Mouse (Mus musculus) ES-CJ7 (cell line): Measurements from ENCODE around the gene Tff2.
A peak's percentile ranks its signal among the peaks of the same experiment; 100 is the strongest.

Experiments
- DNase-seq: peaks from one replicate; pipeline ENCODE4 v3.0.0; 2011; ENCODE audit warnings: low read depth, low spot score

Tff2 gene

DNA sequence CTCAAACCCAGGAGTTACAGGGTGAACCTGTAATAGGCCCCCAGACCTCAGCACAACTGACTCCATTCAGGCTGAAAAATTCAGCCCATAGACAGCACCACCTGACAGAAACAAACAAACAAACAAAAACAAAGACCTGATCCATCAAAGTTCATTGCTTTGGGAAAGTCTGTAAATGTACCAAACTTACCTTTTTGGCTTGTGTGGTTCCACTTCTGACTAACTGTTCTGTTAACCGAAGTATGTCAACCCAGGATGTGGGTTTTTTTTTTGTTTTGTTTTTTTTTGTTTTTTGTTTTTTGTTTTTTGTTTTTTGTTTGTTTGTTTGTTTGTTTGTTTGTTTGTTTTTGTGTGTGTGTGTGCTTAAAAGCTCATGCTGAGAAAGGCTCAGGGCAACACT is 7.3 kb downstream of the Tff2 start:
- DNase-seq: no peak

DNA sequence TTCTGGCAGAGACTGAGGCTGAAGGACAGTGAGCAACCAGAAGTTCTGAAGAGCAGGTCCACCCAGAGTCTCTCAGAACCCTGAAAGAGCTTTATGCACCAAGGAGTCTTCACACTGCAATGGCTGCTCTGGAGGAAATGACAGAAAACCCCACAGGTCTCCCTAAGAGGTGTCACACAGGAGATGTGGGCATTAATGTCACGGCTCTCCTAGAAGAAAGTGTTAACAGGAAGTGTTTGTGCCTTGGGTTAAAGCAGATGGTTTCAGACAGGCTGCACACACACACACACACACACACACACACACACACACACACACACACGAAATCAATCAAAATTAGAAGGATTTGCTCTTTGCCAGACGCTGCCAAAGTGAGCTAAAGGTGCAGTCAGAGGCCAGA is 7.8 kb downstream of the Tff2 start:
- no peak for DNase-seq

DNA sequence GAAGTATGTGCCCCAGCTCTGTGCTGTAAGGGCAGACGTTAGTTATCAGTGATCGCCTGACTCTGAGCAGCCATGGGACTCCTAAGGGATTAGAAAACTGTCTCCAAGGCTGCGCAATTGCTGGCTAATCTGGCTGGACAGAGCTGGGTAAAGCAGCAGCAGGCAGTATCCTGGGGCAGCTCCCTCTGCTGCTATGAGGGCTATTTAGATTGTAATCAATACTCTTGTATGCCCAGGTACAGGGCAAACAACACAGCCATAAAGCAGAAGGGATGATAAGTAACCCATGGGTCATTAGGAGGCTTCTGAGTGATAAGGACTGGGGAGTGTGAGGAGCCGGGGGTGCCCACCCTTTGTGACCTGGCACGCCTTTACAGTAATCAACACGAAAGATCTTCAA is 9.2 kb downstream of the Tff2 start:
- no peak for DNase-seq

DNA sequence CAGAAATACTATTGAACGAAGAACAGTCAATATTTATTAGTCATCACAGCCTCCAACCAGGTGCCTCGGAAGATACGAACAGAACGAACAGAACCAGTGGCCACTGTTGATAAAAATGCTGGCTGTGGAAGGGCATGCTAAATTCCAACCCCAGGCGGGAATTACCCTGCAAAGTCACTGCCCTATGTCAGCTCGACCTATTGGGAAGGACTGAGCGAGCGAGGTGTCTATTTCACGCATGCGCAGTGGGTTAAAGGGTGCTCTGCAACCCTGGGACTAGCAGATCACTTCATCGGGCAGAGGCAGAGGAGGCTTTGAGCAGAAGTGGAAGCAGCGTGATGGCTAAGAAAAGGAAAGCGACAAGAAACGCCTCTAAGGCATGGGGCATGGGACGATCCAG is 10.3 kb downstream of the Tff2 start:
- peak; percentile 61 for DNase-seq

DNA sequence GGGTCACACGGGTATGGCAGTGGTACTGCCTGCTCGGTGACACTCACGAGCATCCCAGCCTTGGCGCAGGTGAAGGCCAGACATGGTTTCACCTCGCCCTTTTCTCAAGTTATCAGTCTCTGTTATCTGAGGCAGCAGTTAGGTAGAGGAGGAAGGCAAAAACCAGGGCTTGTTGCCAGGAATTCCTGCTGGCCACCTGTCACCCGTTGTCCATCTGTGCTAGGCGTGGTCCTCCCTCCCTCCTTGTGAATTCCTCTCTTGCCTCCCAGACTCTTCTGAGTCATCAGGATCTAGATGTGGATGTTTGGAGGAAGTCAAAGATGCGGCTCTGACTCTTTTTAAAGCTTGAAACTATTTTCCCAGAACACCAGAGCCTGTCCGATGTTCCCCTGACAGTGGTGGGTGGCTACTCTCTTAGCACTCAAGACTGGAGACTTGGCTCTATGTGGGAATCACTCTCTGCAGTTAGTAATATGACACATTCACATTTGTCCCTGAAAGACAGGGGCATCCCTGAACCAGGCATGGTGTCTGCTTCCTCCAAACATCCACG is 12.7 kb downstream of the Tff2 start:
- no peak for DNase-seq

DNA sequence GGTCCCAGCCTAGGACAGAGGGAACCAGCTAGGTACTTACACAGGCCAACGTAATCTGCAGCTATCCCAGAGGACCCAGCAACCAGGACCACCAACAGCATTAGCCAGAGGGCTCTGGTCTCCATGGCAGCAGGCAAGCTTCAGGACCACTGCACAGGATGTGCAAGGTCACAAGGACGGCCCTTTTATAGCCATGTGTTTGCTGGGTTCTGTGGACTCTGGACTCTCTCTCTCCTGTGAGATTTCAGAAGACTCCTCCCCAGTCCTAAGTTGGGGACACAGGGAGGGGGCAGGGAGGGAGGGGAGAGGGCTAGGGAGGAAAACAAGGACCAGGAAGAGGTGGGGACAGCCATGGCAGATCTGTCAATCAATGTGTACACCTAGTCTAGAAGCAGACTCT is 14.6 kb downstream of the Tff2 start, which contains the start of gene Tff3:
Gene Tff3, minus strand, starts transcription at position 195 of the 400 bp plus-strand sequence.
- no peak for DNase-seq

DNA sequence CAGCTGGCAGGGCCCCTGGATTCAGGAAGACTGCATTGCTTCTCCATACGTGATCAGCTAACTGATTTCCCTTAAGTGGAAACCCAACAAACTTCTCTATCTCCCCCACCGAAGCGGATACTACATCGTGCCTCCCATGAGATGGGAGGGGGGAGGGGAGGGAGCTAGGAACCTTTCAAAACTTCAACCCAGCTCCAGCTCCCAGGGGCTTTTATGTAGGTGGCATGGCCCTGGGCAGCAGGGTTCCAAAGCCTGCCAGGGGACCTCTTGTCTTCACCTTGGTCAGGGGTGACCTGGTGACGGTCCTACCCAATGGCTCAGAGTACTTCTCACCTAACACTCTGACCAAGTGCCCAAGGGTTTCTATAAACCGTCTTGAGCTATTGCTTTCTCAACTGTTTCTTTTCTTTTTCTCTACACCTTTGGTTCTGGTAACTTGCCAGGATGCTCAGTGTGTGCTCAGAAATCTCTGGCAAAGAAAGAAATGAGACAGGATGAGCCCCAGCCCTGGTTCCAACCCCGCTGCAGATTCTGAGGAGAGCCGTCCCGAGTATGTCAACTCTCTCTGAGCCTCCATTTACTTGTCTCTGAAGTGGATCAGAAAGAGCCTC is 15.3 kb downstream of the Tff2 start:
- DNase-seq: no peak

DNA sequence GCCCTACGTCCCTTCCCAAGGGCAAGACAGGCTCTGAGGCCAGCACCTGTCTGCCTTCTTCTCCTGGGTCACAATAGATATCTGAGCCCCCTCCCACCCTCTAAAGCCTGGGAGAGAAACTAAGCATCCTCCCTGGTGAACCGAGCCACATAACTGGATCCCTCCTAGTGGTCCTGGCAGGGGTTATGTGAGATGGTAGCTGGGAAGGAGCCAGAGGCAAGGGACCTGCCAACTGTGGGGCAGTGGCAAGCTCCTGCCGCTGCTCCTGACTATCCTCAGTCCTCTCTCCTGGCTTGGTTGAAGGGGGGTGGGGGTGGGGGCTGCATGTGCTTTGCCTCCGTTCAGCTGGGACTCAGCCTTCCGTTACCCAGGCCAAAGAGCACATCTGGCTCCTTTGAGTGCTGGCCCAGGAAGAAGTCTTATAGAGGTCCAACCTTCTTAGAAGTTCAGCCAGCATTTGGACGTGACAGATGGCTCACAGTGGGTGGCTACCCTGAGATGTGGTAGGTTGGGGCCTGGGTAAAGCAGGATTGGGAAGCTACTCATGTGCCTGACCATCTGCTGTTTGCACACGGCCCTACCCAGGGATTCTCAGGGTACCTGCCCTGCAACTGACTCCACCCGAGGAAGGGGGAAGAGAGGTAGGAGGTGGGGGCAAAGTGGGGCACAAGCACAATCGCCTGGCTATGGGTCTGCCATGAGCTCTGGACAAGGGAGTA is 18.4 kb downstream of the Tff2 start:
- DNase-seq: no peak

DNA sequence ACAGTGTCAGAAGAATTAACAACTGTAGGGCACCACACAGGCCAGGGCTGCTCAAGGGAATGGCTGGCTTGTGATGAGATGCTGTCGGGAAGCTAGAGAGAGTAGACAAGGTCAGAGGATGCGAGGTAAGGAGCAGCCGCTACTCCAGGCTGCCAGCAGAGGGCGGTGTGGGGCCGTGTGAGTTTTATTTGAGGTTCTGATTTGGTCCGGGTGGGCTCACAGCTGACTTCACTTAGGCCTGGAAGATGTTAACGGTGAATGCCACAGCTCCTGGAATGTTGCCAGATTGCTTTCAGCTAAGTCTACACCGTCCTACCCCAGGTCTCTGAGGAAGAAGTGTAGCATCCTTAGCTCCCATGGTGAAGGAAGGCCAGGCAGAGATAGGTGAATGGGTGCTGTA is 22.1 kb downstream of the Tff2 start:
- DNase-seq: peak; percentile 72

DNA sequence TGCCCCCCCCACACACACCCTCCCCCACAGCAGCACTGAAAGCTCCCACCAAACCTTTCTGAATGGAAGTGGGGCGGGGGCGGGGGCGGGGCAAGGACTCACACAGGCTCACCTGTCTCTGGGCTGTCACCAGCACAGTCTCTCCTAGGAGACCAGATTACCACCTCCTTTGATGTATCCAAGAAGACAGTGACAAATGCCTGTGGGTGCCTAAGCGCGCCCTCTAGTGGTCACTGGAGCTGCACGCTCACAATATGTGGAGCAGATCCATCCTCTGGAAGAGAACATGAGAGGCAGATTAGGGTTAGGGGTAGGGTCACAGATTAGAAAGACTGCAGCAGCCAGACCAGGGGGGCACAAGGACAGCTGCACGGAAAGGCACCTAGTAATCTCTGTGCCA is 24.7 kb downstream of the Tff2 start:
- DNase-seq: peak; percentile 82

DNA sequence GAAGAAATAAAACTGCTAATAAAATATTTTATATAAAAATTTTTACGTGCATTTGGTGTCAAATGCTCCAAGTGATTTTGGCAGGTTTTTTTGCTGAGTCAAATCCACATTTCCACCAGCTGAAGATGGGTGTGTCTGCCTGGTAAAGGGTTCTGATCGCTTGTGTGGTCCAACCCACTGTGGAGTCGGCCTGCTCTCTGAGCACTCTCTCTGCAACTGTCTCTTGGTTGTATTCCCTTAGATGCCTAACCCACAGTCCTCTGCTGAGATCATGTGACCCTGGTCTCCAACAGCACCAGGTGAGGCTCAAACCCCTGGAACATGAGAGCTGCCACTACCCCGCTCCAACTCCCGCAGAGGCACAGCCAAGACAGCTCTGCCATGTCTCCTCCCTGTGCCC is 26.1 kb downstream of the Tff2 start:
- peak; percentile 64 for DNase-seq

DNA sequence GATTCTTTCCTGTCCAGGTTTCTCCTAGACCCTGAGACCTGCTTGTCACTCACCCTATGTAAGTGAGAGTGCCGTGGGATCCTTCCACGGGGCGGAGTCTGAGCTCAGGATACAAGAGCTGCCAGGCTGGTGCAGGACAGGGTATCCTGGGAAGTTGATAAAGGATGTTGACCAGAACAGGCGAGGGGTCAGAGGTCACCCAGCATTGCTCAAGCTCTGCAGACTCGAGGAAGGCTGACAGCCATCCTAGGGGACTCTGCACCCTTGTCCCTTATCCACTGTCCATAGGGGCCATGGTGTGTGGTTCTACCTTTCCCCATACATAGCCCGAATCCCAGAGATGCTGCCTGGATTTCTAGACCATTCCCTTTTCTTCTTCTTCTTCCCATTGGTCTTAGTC is 28.0 kb downstream of the Tff2 start:
- no peak for DNase-seq

DNA sequence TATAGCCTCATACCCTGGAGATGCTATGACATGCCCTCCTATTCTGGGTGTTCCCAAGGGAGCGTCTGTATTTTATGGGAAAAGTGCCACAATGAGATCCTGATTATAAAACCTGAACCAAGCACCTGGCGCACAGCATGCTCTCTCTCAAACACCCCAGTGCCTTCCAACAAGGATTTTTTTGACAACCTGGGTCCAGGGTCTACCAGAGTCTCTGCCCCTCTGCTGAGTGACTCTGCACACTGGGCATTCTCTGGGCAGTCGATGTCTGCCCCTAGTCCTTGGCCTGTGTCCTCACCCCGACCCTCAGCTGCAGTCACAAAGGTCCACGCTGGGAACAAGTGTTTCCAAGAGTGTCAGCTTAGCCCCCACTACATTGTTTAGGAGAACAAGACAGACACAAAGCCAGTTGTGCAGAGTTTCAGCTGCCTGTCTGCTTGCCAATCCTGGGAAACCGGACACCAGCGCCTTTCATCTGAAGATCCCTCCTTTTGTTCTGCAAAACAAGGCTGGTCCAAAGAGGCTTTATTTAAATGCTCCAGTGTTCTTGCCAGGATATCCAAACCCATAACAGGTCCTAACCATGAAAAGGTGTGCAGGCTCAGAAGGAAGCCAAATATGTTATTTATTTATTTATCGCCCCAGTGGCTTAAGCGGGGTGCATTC is 30.8 kb downstream of the Tff2 start:
- peak; percentile 85 for DNase-seq

DNA sequence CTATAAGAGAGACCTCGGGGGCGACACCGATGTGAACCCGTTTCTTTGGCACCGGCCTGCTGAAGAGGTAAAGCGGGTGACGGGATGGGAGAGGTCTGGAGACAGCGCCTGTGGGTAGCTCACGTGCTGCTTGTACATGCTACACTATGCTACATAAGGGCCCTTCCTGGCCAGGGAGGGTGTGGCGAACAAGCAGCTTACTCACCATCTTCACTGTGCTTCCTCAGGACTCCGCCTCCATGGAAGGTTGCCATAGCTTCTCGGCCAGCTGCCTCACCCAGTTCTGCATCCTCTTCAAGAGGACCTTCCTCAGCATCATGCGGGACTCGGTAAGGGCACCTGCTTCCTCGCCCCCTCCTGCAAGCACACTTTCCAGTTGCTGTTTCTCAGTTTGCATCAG is 35.7 kb downstream of the Tff2 start:
- no peak for DNase-seq

DNA sequence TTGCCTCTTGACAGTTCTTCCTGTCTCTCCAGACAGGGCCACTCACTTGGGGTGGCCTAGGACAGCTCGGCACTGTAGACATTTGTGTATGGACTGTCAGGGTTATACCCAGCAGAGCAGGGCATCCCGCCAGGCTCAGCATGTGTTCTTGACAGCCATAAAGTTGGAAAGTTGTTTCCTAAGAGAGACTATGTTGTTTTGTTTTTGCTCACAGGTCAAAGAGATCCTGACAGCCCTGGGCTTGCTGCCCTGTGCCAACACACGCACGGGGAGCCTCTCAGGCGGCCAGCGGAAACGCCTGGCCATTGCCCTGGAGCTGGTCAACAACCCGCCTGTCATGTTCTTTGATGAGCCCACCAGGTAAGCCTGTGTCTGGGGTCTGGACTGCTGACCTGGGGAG is 40.3 kb downstream of the Tff2 start:
- DNase-seq: no peak

DNA sequence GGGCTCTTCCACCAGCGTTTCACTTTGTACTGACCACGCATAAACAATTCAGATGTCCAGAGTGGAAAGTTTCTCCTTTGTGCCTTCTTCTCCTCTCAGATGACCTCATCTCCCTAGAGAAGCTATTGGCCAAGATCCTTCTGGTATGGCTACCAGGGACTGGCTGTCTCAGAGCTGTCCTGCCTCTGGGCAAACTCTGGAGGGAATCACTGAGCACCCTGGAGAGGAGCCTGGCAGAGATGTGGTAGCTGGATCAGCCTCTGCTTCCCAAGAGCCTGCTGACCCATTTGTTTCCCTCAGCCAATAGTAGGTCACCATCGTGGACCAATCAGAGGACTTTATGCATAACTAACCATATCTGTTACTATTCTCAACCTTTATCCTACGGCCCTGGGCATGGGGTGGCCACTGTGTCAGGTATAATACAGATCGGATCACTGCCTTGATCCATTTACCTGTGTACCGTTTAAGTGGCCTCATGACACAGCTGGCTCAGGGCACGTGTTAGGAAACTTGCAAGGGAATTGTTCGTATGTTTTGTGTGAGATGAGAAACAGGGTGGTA is 41.0 kb downstream of the Tff2 start:
- DNase-seq: no peak

DNA sequence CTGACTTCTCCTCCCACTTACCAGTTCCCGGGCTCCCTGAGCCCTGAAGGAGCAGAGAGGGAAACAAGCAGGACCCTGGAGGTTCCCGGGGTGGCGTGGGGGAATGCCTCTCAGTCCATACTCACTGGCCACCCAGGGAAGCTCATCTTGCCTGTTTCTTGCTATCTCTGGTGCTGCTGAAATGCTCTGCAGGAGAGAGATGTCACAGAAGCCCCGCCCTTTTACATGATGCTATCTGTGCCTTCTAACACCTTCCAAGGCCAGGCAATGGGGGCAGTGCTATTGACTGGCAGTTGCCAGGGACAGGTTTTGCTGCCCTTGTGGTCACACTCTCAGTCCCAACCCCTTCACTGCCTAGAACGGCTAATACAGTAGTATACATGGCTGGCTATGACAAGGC is 45.3 kb downstream of the Tff2 start:
- DNase-seq: no peak

DNA sequence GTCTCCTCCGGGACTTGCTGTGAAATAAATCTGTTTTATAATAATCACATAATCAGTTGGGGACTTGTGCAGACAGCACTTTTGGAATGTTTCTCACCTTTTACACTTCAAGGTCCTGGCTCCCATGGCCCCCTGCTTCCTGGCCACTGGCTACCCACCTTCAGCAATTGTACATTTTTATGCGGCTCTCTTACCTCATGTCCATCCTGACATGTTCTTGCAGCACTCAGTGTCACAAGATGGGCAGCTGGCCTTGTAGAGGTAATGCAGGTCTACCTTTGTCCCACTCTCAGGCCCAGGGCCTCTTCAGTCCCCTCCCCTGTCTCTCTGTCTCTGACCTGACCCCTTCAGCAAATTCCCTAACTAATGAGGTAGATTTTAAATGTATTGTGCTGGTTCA is 47.2 kb downstream of the Tff2 start:
- no peak for DNase-seq

DNA sequence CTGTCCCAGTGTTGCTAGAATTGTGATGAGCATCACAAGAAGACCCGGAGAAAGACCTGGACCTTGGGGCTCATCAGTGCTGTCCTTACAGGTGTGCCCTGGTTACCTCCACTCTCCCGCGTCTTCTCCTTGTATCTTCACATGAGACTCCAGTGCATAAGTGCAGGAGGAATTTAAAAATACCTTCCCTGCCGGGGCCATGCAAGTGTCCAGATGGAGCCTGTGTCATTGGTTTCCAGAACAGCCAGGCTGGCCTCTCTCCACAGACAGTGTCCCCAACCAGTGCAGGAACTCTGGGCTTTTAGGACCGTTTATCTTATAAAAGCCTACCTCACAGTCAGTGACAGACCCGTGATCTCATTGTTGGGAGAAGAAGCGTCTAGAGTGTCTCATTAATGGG is 48.5 kb downstream of the Tff2 start:
- DNase-seq: no peak

DNA sequence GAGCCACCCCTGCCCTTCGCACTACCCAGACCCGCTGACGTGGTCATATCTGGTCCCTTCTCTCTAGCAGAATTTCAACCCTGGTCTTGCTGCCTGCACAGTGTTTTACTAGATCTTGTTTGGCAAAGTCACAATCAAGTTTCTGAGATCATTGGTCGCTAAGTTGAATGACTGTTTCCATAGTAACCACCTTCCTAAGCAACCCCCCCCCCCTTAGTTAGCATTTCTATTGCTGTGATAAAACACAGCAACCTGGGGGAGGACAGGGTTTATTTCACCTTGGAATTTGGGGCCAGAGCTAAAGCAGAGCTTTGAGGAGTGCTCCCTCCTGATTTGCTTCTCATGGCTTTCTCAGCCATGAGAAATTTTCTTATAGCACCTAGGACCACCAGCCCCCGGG is 49.3 kb downstream of the Tff2 start:
- DNase-seq: peak; percentile 25
